Mouse (Mus musculus) bone marrow, adult 2 months (tissue): ENCODE results near the gene Pced1b. TPM values are rescaled to one million over a fixed set of nuclear protein-coding genes. Genes with fewer than 3 reads are reported as not detected.

Experiments
- H3K27ac ChIP-seq: fragments of 200-500 bp; 2 replicates; pipeline ENCODE4 v1.5.1; 2012; ENCODE audit warnings: low read depth, mild to moderate bottlenecking, control low read depth, inconsistent platforms, low read length; ENCODE audit not compliant: control insufficient read depth, poor library complexity, insufficient read depth
- H3K4me1 ChIP-seq: fragments of 200-500 bp; 2 replicates; pipeline ENCODE4 v1.6.1; 2011; ENCODE audit warnings: low read length; ENCODE audit not compliant: control insufficient read depth, insufficient read depth
- H3K4me3 ChIP-seq: fragments of 200-500 bp; replicated peaks from 2 replicates; pipeline ENCODE3; 2011; ENCODE audit warnings: mild to moderate bottlenecking, low read depth, low read length, control low read depth; ENCODE audit not compliant: control insufficient read depth
- CTCF ChIP-seq: fragments of 200-500 bp; IDR thresholded peaks from 2 replicates; pipeline ENCODE4 v1.5.1; 2011; ENCODE audit warnings: low read length, control low read depth; ENCODE audit not compliant: control insufficient read depth, insufficient read depth
- POLR2A ChIP-seq: fragments of 200-500 bp; IDR thresholded peaks from 2 replicates; pipeline ENCODE4 v1.6.1; 2011; ENCODE audit warnings: low read depth, mild to moderate bottlenecking, control low read depth, low read length, borderline replicate concordance; ENCODE audit not compliant: control insufficient read depth
- WGBS: fragments of 180-500 bp; shearing (Covaris S2); methylation state at CpG from one replicate; pipeline ENCODE4 v1.1.7; 2018; 5-methylcytosine and 5-hydroxymethylcytosine counted together
- polyA plus RNA-seq: library from polyadenylated mRNA; stranded (reverse); fragments of >200 nt; gene quantifications from 2 replicates; pipeline ENCODE4 v1.2.4, GENCODE M21; 2011; ENCODE audit warnings: low replicate concordance; ENCODE audit not compliant: missing spikeins, insufficient read depth, insufficient read length

Pced1b gene
- polyA plus RNA-seq, 1 experiment: 19.7 TPM

- WGBS: 83% methylated on average over 2 of the region's 2 CpGs
- TF ChIP-seq POLR2A: no peak
- TF ChIP-seq CTCF: no peak
- H3K4me1 ChIP-seq: peaks cover 3% of the 10 kb centered on the region
- H3K4me3 ChIP-seq: no peak overlapping the region
- H3K27ac ChIP-seq: no peak overlapping the region
Observed at GRCm38 (mm10) chr15:97420292-97420691, 173.4 kb downstream of the Pced1b start.

GRCm38 (mm10) chr15:97421533-97421932 lies 174.6 kb downstream of the Pced1b start:
- no peak overlapping the region for H3K4me3 ChIP-seq

GRCm38 (mm10) chr15:97422212-97422944 lies 175.5 kb downstream of the Pced1b start:
- Histone ChIP-seq H3K4me1 (peaks cover 3% of the 10 kb centered on the region), H3K4me3 (no peak overlapping the region), H3K27ac (peak overlapping the region; percentile 2; the same call in 1 of the 2 replicates)
- TF ChIP-seq CTCF (no peak), POLR2A (no peak)
- WGBS: 21% methylated on average over 4 of the region's 4 CpGs

More at GRCm38 (mm10) chr15:97421533-97421932, 174.6 kb downstream of the Pced1b start:
- no peak for TF ChIP-seq POLR2A
- no peak for TF ChIP-seq CTCF
- no peak overlapping the region for H3K27ac ChIP-seq
- peaks cover 3% of the 10 kb centered on the region for H3K4me1 ChIP-seq
- WGBS: 31% methylated on average over 3 of the region's 3 CpGs

- WGBS: 8% methylated on average over 7 of the region's 7 CpGs
- peak overlapping the region; percentile 21; the same call in 1 of the 2 replicates for H3K27ac ChIP-seq
- H3K4me1 ChIP-seq: peaks cover 3% of the 10 kb centered on the region
- no peak for TF ChIP-seq POLR2A
- no peak for TF ChIP-seq CTCF
- H3K4me3 ChIP-seq: peak overlapping the region; percentile 40
Observed at GRCm38 (mm10) chr15:97424375-97424774, 177.5 kb downstream of the Pced1b start.

- H3K4me3 ChIP-seq: no peak overlapping the region
- no peak for TF ChIP-seq CTCF
- no peak for TF ChIP-seq POLR2A
- H3K4me1 ChIP-seq: peaks cover 3% of the 10 kb centered on the region
- H3K27ac ChIP-seq: no peak overlapping the region
- WGBS: 70% methylated on average over 3 of the region's 3 CpGs
Observed at GRCm38 (mm10) chr15:97424961-97425360, 178.1 kb downstream of the Pced1b start.

- 81% methylated on average over 12 of the region's 12 CpGs for WGBS
- Histone ChIP-seq H3K27ac (no peak overlapping the region), H3K4me3 (no peak overlapping the region), H3K4me1 (no peaks in the 10 kb centered on the region)
- no peak for TF ChIP-seq POLR2A
- no peak for TF ChIP-seq CTCF
Observed at GRCm38 (mm10) chr15:97429201-97429900, 182.4 kb downstream of the Pced1b start.

GRCm38 (mm10) chr15:97431533-97431932 lies 184.6 kb downstream of the Pced1b start:
- no peak overlapping the region for H3K4me3 ChIP-seq
- TF ChIP-seq CTCF (no peak), POLR2A (no peak)
- H3K4me1 ChIP-seq: no peaks in the 10 kb centered on the region
- WGBS: 85% methylated on average over 6 of the region's 6 CpGs
- H3K27ac ChIP-seq: no peak overlapping the region

- WGBS: 75% methylated on average over 4 of the region's 4 CpGs
- no peak overlapping the region for H3K27ac ChIP-seq
- H3K4me3 ChIP-seq: no peak overlapping the region
- TF ChIP-seq CTCF (no peak), POLR2A (no peak)
- H3K4me1 ChIP-seq: no peaks in the 10 kb centered on the region
Observed at GRCm38 (mm10) chr15:97432221-97432620, 185.3 kb downstream of the Pced1b start.

Other genes with a start within 250 kb of the Pced1b start
- 10.4 TPM in 1 of 2 replicates, not detected in the other for gene Slc38a4, start 191.2 kb upstream of the Pced1b start, polyA plus RNA-seq
- gene Amigo2, start 180 bp downstream of the Pced1b start, polyA plus RNA-seq: 0.81 and 1.8 TPM in 2 replicates